In genomic region chr13:54077470-54078174, GRCm38 (mm10) we compare ENCODE assay signal across 22 mouse cellular contexts. TPM values are rescaled to one million over a fixed set of nuclear protein-coding genes. Genes with fewer than 3 reads are reported as not detected.
DNase-seq lines count a peak whose midpoint lies in the region; TF ChIP-seq lines count a peak whose summit lies in the region.
"Had no signal": no experiment of that assay in that cellular context is flagged by ENCODE, and none has a peak within 500 bp of the region (broad histone marks: within the 10 kb centered on the region; RNA-seq: fewer than 3 reads in every experiment).

No protein-coding gene starts in this region.

- peaks cover 3% of the 10 kb centered on the region; the same call in 1 of the 2 replicates for H3K36me3 ChIP-seq in heart, embryonic 10.5 days
- H3K36me3 ChIP-seq: heart, embryonic 15.5 days; hindbrain, embryonic 15.5 days; neural tube, embryonic 13.5 days had no signal

- peaks cover 60% of the 10 kb centered on the region for H3K4me1 ChIP-seq in heart, embryonic 10.5 days

- no peak for TF ChIP-seq CTCF in gastrocnemius, adult 2 months (IDR thresholded peaks at IDR 0.05)

- H3K27me3 ChIP-seq in heart, embryonic 10.5 days (ENCODE audit: insufficient read depth, poor library complexity, severe bottlenecking), result no peaks in the 10 kb centered on the region
- H3K27me3 ChIP-seq: heart, embryonic 15.5 days; hindbrain, embryonic 15.5 days; megakaryocyte, embryonic 14.5 days; neural tube, embryonic 13.5 days had no signal

- H3K4me3 ChIP-seq in heart, embryonic 10.5 days, result 0 out of 2 replicates have a peak overlapping the region, but pooled peaks have one; percentile 5
- no peak overlapping the region for H3K4me3 ChIP-seq in gastrocnemius, adult 2 months
- H3K4me3 ChIP-seq: heart, embryonic 15.5 days; hindbrain, embryonic 15.5 days; limb, embryonic 10.5 days; megakaryocyte, embryonic 14.5 days; neural tube, embryonic 13.5 days had no signal

- WGBS in heart, embryonic 10.5 days, result 67% methylated on average over 11 of the region's 11 CpGs

- no peaks in the 10 kb centered on the region for H3K9me3 ChIP-seq in heart, embryonic 10.5 days
- H3K9me3 ChIP-seq: heart, embryonic 15.5 days; hindbrain, embryonic 15.5 days; limb, embryonic 10.5 days; megakaryocyte, embryonic 14.5 days; neural tube, embryonic 13.5 days had no signal

- intact Hi-C loops in gastrocnemius, adult 2 months (cut with DNase I), result no loop called here

- DNase-seq in heart, embryonic 10.5 days (ENCODE audit: low spot score), result no peak
- DNase-seq in heart, adult 18-20 months, result no peak
- peak; percentile 47 for DNase-seq in ZHBTc4 (ENCODE audit: low read depth, low spot score)
- peak; percentile 33 to 46 for DNase-seq in kidney, adult 8-10 months
- peak; percentile 28 to 66 for DNase-seq in kidney, postnatal 36 days
- no peak for DNase-seq in right cerebral cortex, postnatal 4 days
- no peak for DNase-seq in gastrocnemius, adult 2 months
- DNase-seq: adrenal gland, adult 8-10 months; cerebellum, adult 9-11 months; heart, postnatal 4 days; lung, postnatal 10 days; midbrain, embryonic 14.5 days; thymus, adult 18-20 months had no signal

- no peak overlapping the region for H3K27ac ChIP-seq in heart, embryonic 10.5 days
- H3K27ac ChIP-seq in gastrocnemius, adult 2 months, result no peak overlapping the region
- H3K27ac ChIP-seq: heart, embryonic 15.5 days; hindbrain, embryonic 15.5 days; limb, embryonic 10.5 days; liver, embryonic 14.5 days; neural tube, embryonic 13.5 days had no signal

RNA-seq across cellular contexts. Expression of gene Sfxn1, which starts 6.0 kb away (rescaled TPM):
- polyA plus RNA-seq in heart, embryonic 10.5 days (2016; fragmentation: Nextera tagmentation; extraction: Ambion mirVana), result 36.9 and 59.4 TPM in 2 replicates
- total RNA-seq in heart, adult 18-20 months (2021), result 10 to 100 TPM in 1 of 2 experiments, 1 to 10 TPM in 1; 6.2 to 10.4 TPM
- 1 to 10 TPM; 1.6 to 2.6 TPM for total RNA-seq in gastrocnemius, adult 2 months (2021)

RNA-seq across cellular contexts. Expression of gene Drd1, which starts 22.1 kb away (rescaled TPM):
- 0.09 and 0.25 TPM in 2 replicates for polyA plus RNA-seq in heart, embryonic 10.5 days (2016; fragmentation: Nextera tagmentation; extraction: Ambion mirVana)
- under 1 TPM; 0.15 to 0.65 TPM for total RNA-seq in heart, adult 18-20 months (2021)
- total RNA-seq in gastrocnemius, adult 2 months (2021), result under 1 TPM in 1 of 2 experiments, not detected in 1; 0.11 TPM
- total RNA-seq: granulocyte monocyte progenitor cell, adult 5-6 weeks had no signal
- polyA plus RNA-seq: large intestine, adult 2 months; limb, embryonic 10.5 days; liver, embryonic 14.5 days; spleen, adult 2 months had no signal

Comparison
In these comparisons a context has a peak if more than half of its experiments do, and no peak if none do; other contexts are left out.
1. DNase-seq: peak in ZHBTc4 (single experiment), kidney, adult 8-10 months (2 of 2) and kidney, postnatal 36 days (2 of 2); none in heart, embryonic 10.5 days (single experiment), heart, adult 18-20 months (0 of 2), right cerebral cortex, postnatal 4 days (single experiment) and gastrocnemius, adult 2 months (single experiment).